Mouse (Mus musculus) layer of hippocampus, adult 18-20 months (tissue): Measurements from ENCODE around the gene Rnf220. TPM values are rescaled to one million over a fixed set of nuclear protein-coding genes. Genes with fewer than 3 reads are reported as not detected.

Experiments used
- DNase-seq, 2 experiments: peaks; one replicate each; pipeline ENCODE4 v3.0.0; 2022; ENCODE audit warnings: low spot score in 2 of 2
- total RNA-seq, 2 experiments: library from RNA; stranded (reverse); gene quantifications; 2 replicates each; pipeline ENCODE4 v1.2.3; 2021

Rnf220 gene
- total RNA-seq, 2 experiments from 2014 or later = 188 to 194 TPM

DNA sequence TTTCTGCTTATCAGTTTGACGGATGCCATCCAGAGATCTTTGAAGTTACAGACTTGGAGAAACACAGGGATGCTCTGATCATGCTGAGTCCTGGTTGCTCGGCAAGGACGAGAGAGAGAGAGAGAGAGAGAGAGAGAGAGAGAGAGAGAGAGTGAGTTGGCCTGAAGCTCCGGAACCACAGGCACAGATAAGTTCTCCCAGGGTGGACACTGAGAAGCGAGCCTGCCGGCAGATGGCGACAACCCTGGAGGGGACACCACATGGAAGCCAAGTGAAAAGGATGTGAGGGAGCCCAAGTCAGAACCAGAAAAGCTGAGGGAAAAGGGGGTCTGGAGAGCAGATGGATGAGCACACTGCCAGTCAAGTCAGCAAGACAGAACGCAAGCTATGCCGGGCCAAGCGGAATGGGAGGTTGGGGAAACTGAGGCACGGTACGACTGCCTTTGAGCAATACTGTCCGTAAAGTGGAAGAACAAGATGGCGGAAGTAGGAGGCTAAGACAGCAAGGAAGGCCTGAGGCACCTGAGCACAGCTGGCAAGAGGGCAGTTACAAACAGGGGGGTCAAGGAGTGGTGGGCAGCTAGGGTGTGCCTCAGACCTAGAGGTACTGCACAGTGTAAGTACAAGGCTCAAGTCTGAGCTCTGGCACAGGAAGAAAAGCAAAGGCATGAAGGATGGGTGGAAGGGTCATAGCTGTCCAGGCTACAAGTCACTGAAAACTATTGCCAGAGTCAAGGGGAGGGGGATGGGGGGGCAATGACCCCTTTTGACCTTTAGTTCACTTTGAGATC is 107.4 kb downstream of the Rnf220 start:
- DNase-seq = no peak

DNA sequence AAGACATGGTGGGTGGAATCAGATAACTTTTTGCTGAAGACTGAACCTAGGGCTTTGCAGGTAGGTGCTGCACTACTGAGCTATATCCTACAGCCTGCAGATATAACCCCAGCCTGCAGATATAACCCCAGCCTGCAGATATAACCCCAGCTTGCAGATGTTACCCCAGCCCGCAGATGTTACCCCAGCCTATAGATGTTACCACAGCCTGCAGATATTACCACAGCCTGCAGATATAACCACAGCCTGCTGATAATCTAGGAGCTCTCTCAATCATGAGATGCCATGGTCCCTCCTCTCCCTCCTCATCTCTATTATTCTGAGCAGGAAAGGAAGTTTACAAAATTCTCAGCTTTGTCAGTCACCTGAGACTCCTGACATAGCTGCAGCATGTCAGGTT is 111.6 kb downstream of the Rnf220 start:
- no peak for DNase-seq

DNA sequence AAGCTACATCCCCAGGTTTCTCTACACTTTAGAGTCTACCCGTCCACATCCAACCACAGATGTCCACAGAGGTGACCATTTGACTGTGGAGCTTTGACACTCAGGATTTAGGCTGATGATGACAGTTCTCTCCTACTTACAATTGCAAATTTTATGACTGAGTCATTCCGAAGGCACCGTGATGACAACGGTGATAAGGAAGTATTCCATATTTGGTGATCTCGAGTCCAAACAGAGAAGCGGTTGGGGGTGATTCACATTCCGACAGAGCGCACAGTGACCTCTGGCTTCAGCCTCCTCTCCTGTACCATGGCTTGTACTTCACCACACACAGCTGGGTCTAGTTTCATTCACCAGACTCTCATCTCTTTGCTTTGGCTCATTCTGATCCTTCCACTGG is 115.0 kb downstream of the Rnf220 start:
- no peak for DNase-seq

DNA sequence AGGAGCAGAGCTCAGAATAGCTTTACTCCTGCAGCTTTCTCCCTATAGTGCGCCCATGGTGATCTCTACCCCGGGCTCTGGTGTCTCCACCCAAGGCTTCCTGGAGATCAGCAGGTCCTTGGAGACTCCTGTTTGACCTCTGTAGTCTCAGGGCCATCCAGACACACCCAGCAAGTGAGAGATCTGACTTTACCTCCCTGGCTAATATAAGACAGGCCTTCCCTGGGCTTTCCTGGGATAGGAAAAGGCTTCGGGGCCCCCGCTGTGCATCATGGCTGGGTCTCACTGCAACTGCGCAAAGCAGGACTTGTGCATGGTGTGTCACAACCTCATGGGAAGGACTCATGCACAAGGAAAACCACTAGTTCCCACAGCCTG is 116.3 kb downstream of the Rnf220 start:
- no peak for DNase-seq

DNA sequence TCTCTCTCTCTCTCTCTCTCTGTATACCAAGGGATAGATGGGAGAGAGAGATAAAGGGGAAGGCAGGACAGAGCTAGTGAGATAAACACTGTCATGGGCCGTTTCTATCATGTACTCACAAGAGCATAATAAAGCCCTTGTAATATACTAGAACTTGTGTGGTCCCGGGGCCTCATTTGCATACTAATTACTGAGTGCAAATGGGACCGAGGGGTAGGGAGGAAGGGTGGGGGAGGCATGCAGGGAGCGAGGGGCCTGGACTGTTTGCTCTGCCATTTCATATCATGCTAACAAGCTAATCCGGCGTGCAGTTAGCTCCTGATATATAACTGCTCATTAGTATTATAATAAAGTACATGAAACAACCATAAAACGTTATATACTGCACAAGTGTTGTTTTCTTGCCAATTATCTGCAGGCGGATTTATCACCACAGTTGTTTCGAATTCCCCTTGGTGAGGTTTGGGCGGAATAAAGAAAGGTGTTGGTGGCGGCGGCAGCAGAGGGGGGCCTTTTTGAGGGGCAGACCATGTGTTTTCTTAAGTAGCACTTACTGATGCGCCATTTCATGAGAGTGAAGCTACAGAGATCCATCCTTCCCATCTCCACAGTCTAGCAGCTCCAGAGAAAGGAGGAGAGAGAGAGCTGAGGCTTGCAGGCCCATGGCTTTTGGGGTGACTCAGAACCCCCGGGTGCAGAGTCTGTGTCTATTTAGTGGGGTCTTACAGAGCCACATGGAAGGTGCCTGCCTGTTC is 116.9 kb downstream of the Rnf220 start:
- no peak for DNase-seq

DNA sequence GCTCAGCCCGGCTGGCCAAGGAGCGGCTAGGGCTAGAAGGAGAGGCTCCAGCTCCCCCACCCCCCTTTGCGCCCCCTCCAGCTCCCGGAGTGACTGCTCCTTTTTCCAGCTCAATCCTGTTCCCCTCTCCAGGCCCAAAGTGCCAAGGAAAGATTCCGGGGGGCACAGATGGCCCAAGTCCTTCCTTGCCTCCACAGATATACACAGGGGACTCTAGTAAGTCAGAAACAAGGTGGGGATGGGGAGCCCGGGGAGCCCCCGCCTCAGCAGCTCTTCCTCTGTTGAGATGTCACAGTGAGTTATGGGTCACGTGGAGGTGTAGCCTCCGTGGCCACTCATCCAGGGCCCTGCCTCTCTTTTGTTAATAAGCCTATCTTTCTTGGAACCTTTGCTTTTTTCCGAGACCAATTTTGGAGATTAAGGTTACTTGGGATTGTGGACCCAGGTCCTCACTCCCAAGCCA is 122.7 kb downstream of the Rnf220 start:
- no peak for DNase-seq

DNA sequence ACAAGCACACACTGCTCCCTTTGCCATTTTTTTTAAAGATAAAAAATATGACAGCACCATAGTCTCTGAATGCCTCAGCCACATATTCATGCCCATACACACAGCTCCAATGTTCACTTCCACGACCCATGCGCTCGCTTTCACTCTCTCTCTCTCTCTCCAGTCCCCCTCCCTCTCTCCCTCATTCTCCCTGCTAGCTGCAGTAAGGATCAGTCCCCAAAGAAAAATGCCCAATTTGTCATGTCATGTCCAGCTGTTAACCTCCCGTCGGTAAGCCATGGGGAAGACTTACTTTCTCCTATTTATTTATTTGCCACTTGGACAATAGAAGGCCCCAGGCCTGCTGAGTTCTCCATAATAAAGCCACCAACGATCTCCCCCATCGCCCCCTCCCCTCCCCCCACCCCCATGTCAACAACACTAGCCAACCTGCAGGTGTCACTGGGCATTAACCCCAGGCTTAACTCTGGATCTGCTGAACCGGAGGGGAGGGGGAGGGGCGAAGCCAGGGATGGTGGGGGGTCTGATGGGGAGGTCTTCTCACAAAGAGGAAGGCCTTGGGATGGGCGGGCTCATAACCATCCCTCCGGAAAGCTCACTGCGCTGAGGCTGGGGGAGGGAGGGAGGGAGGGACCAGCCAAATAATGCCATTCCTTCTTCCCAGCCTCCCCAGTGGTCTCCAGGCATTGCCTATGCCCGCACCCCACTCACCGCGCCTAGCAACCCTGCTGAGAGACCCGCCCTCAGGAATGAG is 123.4 kb downstream of the Rnf220 start:
- DNase-seq = no peak

DNA sequence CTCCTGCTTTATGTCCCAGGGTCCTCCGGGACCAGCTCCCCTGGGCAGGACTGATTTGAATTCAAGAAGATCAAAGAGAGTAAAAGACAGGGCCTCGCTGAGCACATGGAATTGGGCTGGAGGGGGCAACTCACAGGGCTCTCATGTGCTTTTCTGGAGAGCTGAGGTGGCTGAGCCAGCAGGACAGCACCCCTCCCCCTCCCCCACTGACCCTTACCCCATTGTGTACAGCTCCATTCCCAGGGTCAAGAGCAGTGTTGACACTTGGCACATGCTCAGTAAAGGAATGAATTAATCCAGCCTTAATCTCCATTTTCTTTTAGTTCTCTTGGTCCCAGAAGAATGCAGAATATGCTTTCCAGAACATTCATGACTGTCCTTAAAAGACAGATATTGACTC is 125.0 kb downstream of the Rnf220 start:
- no peak for DNase-seq

DNA sequence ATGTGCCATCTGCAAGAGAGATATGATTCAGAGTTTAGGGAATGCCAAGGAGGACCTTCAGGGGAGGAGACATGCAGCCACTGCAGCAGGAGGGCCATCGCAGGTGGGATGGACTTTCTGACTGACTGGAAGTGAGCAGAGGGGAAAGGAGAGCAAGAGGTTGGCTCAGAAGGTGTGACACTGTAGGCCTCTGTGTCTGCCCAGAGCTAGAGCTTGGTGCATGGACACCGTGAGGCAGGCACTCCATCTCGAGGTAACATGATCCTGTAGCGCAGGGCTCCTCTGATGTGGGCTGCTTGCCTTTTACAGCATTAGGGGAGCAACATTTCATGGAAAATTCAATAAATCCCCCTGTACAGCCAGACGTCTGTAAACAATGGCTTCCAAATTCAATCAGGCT is 126.5 kb downstream of the Rnf220 start:
- no peak for DNase-seq

DNA sequence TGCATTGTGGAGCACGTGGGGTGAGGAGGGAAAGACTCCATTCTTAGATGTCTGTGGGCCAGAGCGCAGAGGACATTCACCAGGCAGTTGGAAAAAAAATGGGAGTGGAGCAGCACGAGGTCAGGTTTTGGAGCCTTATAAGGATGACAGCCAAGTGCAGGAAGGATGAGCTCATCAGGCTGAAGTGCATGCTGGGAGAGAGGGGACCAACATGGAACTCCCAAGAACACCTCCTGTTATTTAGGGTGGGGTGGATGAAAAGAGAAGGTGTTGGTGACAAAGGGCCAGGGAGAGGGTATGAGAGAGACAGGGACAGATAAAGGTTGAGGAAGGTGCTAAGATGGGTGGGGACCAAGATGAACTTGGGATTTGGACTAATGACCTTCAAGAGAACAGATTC is 127.3 kb downstream of the Rnf220 start:
- no peak for DNase-seq

DNA sequence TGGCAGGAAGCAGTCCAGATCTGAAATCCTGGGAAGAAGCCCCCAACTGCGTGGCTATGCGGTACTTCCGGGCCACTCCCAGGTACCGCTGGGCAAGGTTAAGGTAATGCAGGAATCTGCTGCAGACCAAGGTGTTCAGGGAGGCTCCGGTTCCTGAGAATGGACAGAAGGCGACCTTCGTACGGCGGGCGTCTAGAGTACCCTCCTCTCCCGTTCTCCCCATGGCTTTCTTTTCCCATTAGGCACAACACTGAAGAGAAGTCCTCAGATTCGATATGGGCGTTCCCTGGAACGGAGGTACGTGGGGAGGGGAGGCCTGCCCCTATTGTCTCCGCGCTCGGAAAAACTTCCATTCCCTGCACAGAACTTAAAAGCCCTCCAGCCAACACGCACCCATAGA is 129.5 kb downstream of the Rnf220 start:
- no peak for DNase-seq

DNA sequence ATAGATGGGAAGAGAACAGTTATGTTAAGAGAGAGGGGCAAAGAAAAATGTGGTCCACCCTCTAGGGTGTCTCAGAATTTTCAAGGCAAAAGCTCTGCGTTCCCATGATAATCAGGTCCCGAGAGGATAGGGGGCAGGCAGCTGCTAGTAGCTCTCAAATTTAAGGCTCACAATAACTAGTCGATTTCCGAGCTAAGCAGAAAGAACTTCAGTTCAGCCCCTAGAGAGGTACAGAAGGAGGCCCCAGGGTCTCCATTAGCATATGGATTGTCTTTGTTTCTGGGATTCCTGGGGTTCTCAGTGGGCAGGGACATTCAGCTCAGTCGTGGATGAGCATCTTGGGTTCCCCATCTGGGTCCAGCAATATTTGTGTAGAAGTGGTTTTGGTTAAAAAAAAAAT is 134.8 kb downstream of the Rnf220 start:
- no peak for DNase-seq

DNA sequence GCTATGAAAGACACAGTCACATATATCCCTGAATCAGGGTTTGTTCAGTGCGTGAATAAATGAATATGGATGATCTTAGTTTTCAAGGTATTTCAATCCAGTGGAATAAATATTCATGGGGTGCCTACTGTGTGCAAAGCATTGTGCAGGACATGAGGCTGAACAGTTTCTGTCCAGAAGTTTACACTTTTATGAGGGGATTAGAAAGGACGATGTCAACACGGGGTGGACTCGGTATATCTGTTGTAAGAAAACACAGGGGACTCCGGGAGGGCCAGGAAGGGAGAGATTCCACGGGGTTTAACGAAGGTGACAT is 135.3 kb downstream of the Rnf220 start:
- no peak for DNase-seq

DNA sequence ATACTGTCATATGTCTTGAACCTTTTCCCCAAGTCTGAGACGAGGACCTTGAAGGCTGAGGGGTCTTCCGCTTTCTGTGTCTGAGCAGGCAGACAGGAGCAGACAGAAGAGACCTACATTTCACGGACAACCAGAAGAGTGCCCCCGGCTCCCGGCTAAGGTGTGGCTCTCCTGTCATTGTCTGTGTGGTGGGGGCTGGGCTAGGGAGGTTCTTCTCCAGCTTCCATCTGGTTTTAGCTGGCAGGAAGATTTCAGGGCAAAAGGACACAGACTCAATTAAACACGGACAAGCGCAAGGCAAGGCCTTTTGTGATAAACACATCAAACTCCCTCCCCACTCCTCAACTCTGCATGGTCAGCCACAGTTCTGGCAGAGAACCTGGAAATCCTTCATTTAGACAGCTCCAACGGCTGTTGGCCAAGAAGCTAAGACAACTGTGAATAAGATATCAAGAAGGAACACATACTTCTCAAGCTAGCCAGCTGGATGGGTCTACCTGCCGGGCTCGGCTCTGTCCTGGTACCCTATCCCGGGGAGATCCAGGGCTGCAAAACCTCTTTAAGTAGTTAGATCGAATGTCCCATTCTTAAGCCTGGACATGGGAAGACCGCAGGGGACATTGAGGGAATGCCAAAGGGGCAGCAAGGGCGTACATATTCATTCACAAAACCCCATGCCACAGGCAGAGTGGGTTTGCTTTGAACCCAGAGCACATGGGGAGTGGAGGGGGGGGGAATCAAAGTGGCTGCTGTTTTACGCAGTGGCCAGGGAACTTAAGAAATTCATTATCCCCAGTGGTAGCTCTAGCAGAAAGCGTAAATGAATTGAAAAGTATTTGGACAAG is 135.9 kb downstream of the Rnf220 start:
- no peak for DNase-seq

DNA sequence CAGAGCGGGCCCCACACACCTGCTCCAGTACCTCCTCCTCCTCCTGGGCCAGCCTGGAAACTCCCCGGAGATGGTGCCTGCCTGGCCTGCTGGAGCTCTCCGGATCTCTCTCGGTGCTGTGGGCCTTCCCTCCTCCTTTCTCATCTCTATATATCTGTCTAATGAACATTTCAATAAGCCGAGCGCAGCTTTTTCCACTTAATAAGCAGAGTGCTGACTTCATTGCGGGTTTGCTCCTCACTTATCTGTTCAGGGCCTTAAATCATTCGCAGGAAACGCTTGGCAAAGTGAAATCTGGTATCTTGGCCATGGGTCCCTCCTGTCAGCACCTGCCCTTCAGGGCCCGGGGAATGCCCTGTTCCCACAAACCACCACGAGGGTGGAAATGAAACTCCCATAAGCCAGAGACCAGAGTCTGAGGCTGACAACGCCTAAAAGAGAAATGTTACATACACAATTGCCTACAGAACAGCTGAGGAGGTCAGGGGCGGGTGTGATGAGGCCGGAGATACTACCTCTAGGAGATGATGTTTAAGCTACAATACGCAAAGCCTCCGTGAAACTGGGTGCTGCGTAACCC is 137.0 kb downstream of the Rnf220 start:
- no peak for DNase-seq

DNA sequence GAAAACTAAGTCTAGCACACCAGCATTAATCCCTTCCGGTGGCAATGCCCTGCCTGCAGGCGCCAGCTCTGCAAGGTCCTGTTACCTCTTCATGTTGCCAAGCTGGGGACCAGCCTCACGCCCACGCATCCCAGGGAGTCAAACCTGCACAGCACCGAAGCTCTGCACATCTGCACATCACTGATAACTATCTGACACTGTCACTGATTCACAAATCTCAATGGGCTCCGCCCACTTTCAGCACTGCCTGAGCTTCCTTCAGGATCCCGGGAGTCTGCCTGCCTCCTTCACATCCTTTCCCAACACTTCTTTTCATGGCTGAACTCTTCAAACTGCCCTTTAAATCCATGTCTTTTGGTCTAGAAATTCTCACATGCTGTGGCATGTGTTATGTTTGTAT is 138.9 kb downstream of the Rnf220 start:
- DNase-seq = no peak

DNA sequence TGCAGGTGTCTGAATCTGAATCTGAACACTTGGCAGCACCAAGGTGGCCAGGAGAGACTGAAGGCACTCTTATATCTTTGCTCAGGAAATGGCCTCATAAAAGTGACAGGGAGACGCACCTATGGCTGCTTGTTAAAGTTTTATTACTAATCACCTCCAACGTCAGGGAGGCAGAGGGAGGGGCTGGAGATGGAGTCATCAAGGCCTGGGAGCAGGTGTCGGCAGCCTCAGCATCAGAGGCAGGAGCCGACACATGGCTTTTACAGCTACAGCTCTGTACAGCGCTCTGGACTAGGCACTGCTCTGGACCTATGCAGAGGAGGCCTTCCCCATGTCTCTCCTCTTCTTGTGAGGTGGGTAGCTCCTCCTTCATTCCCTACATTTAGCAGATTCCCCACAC is 139.7 kb downstream of the Rnf220 start:
- DNase-seq = no peak

DNA sequence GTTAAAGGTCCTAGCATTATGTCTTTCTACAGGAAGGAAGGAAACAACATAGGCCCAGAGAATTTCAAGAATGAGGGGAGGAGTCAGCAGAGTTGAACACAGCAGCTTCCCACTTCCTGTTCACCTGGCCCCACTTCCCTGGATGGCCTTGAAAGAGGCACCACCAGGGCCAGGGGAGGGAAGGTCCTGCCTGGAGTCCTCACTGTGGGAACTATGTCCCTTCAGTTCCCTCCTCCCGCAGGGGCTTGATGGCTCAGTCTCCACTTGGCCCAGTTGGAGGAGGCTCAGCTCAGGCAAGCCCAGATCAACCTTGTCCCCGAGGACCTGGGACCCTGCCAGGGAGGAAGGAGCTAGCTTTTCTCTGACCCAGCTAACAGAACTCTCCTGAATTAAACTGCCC is 140.6 kb downstream of the Rnf220 start:
- no peak for DNase-seq

DNA sequence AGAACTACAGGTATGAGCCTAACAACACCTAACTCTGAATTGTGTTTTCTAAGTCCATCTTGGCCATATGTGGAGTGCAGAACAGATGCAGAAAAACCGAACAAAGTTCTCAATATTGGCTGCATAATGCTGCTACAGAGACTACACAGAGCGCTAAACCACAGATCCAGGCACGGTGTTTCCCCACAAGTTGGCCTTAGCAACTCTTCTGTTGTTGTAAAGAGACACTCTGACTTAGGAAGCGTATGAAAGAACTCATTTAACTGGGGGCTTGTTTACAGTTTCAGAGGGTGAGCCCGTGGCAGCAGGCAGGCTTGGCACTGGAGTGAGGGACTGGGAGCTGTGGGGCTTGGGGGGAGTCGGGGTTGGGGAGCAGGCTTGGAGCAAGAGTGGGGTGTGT is 142.2 kb downstream of the Rnf220 start:
- DNase-seq = no peak

DNA sequence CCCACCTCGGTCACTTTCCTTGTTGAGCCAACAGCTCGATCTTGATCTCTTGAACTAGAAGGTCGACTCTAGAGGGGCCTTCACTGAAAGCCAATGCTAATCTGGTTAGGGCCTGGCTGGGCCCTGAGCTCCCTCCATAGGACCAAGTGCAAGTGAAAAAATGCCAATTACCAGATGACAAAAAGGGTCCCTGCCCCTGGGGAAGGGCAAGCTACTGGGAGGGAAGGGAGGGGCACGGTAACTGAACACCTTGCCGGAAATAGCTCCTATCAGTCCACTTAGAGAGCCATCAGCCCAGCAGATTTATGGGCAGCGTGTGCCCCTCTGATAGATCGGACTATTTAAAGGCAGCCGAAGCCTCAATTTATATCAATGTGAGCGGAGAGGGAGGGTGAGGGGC is 143.9 kb downstream of the Rnf220 start:
- DNase-seq = no peak

DNA sequence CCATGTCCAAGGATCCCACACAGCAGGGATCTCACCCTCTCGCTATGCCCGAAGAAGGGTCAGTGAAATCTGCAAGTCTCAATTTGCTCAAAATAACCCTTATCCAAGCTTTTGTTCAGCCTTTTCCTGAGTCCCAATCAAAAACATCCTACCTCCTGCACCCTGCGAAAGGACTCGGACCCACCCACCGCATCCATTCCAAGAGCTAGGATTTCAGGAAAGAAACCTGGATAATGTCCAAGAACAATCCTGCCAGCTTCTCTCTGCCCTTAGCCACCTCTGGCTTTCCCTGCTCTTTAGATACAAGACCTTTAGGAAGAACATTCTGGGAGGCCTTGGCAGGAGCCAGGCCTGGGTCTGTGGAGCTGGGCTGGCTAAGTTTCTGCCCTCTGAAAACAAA is 144.8 kb downstream of the Rnf220 start:
- DNase-seq = no peak
